ENCODE assay signal across 15 mouse cellular contexts in genomic region chr19:46399372-46399771, GRCm38 (mm10). TPM values are rescaled to one million over a fixed set of nuclear protein-coding genes. Genes with fewer than 3 reads are reported as not detected.
A peak's percentile ranks its signal among the peaks of the same experiment; 100 is the strongest.
DNase-seq lines count a peak whose midpoint lies in the region; ATAC-seq and TF ChIP-seq lines count a peak whose summit lies in the region.
"Had no signal": no experiment of that assay in that cellular context is flagged by ENCODE, and none has a peak within 500 bp of the region (broad histone marks: within the 10 kb centered on the region; RNA-seq: fewer than 3 reads in every experiment).

No protein-coding gene starts in this region.

- H3K36me3 ChIP-seq in heart, embryonic 10.5 days, result peaks cover 34% of the 10 kb centered on the region
- peaks cover under 1% of the 10 kb centered on the region; the same call in 1 of the 2 replicates for H3K36me3 ChIP-seq in heart, adult 2 months (ENCODE audit: control insufficient read depth, insufficient read depth, low read length)
- H3K36me3 ChIP-seq in kidney, adult 2 months (ENCODE audit: control insufficient read depth, insufficient read depth, low read length), result peaks cover 4% of the 10 kb centered on the region; the same call in 1 of the 2 replicates
- peaks cover 27% of the 10 kb centered on the region for H3K36me3 ChIP-seq in midbrain, embryonic 13.5 days
- peaks cover 41% of the 10 kb centered on the region for H3K36me3 ChIP-seq in midbrain, embryonic 10.5 days
- no peaks in the 10 kb centered on the region for H3K36me3 ChIP-seq in myocyte (ENCODE audit: control insufficient read depth, insufficient read depth)

- no peak overlapping the region; the same call in 1 of the 2 replicates for H3K4me2 ChIP-seq in midbrain, embryonic 13.5 days (replicated peaks)
- peak overlapping the region; percentile 13 for H3K4me2 ChIP-seq in myocyte (ENCODE audit: low read depth)

- no peak overlapping the region for H3K4me3 ChIP-seq in heart, embryonic 10.5 days
- H3K4me3 ChIP-seq in heart, adult 2 months, result no peak overlapping the region
- H3K4me3 ChIP-seq in kidney, adult 2 months (ENCODE audit: insufficient read depth, low read depth, low read length), result no peak overlapping the region
- H3K4me3 ChIP-seq in midbrain, embryonic 13.5 days (replicated peaks), result no peak overlapping the region
- H3K4me3 ChIP-seq in midbrain, embryonic 10.5 days, result no peak overlapping the region
- H3K4me3 ChIP-seq in myocyte, result no peak overlapping the region
- H3K4me3 ChIP-seq in layer of hippocampus, adult 2 months, result no peak overlapping the region

- H3ac ChIP-seq in myocyte (ENCODE audit: control insufficient read depth, insufficient read length), result no peak overlapping the region

- no peak overlapping the region for H3K9ac ChIP-seq in heart, adult 2 months (ENCODE audit: low read depth, low read length)
- H3K9ac ChIP-seq in midbrain, embryonic 13.5 days (replicated peaks), result 0 out of 2 replicates have a peak overlapping the region, but pooled peaks have one; percentile 21

- intact Hi-C loops in heart, adult 2 months (cut with DNase I), result loop anchor here (5.0 kb wide), 2 partner anchors 103 to 173 kb away; partner anchors contain the start of genes Arl3, Sfxn2 and Trim8

- TF ChIP-seq CTCF in heart, adult 2 months (IDR thresholded peaks at IDR 0.05), result no peak
- no peak for TF ChIP-seq CTCF in kidney, adult 2 months (conservative IDR thresholded peaks at IDR 0.05; ENCODE audit: insufficient read depth, insufficient read length, low read depth, low read length)
- no peak for TF ChIP-seq CTCF in layer of hippocampus, adult 2 months (conservative IDR thresholded peaks at IDR 0.05)

- no peaks in the 10 kb centered on the region for H3K9me3 ChIP-seq in heart, embryonic 10.5 days
- no peaks in the 10 kb centered on the region for H3K9me3 ChIP-seq in midbrain, embryonic 13.5 days
- H3K9me3 ChIP-seq in midbrain, embryonic 10.5 days (replicated peaks), result no peaks in the 10 kb centered on the region

- 83% methylated on average over 6 of the region's 6 CpGs for WGBS in heart, embryonic 10.5 days
- WGBS in heart, adult 2 months, result 75% methylated on average over 6 of the region's 6 CpGs
- 65% methylated on average over 6 of the region's 6 CpGs for WGBS in kidney, adult 2 months
- WGBS in midbrain, embryonic 13.5 days, result 74% methylated on average over 6 of the region's 6 CpGs
- WGBS in midbrain, embryonic 10.5 days, result 89% methylated on average over 6 of the region's 6 CpGs

- H3K27me3 ChIP-seq in heart, embryonic 10.5 days (ENCODE audit: insufficient read depth, poor library complexity, severe bottlenecking), result no peaks in the 10 kb centered on the region
- no peaks in the 10 kb centered on the region for H3K27me3 ChIP-seq in heart, adult 2 months (ENCODE audit: control insufficient read depth, insufficient read depth, low read length)
- no peaks in the 10 kb centered on the region for H3K27me3 ChIP-seq in kidney, adult 2 months (replicated peaks; ENCODE audit: control insufficient read depth, insufficient read depth, low read length)
- no peaks in the 10 kb centered on the region for H3K27me3 ChIP-seq in midbrain, embryonic 13.5 days
- H3K27me3 ChIP-seq in midbrain, embryonic 10.5 days (ENCODE audit: low read depth, poor library complexity, severe bottlenecking), result no peaks in the 10 kb centered on the region
- no peaks in the 10 kb centered on the region for H3K27me3 ChIP-seq in myocyte (ENCODE audit: control insufficient read depth, insufficient read depth, insufficient read length)

- TF ChIP-seq POLR2A in heart, adult 2 months (IDR thresholded peaks at IDR 0.05; ENCODE audit: insufficient read depth, low read depth, low read length), result no peak
- TF ChIP-seq POLR2A in kidney, adult 2 months (IDR thresholded peaks at IDR 0.05; ENCODE audit: low read depth, low read length), result no peak
- TF ChIP-seq POLR2A in myocyte (IDR thresholded peaks at IDR 0.05; ENCODE audit: insufficient read length, low read depth), result no peak

- peaks cover 3% of the 10 kb centered on the region for H3K79me2 ChIP-seq in heart, adult 2 months (replicated peaks; ENCODE audit: control insufficient read depth, insufficient read depth, low read length)
- peaks cover 40% of the 10 kb centered on the region for H3K79me2 ChIP-seq in myocyte (ENCODE audit: control insufficient read depth, insufficient read depth)

- H3K27ac ChIP-seq in heart, embryonic 10.5 days, result peak overlapping the region; percentile 13; the same call in 1 of the 2 replicates
- no peak overlapping the region for H3K27ac ChIP-seq in heart, adult 2 months
- peak overlapping the region; percentile 26; the same call in 1 of the 2 replicates for H3K27ac ChIP-seq in kidney, adult 2 months (ENCODE audit: insufficient read depth, low read depth, low read length)
- H3K27ac ChIP-seq in midbrain, embryonic 13.5 days, result no peak overlapping the region
- no peak overlapping the region for H3K27ac ChIP-seq in midbrain, embryonic 10.5 days (replicated peaks)
- no peak overlapping the region for H3K27ac ChIP-seq in layer of hippocampus, adult 2 months

- H3K4me1 ChIP-seq in heart, embryonic 10.5 days, result peaks cover 53% of the 10 kb centered on the region
- peaks cover 6% of the 10 kb centered on the region for H3K4me1 ChIP-seq in heart, adult 2 months (ENCODE audit: control insufficient read depth, insufficient read depth, low read length)
- H3K4me1 ChIP-seq in kidney, adult 2 months (ENCODE audit: control insufficient read depth, insufficient read depth, low read length), result peaks cover 30% of the 10 kb centered on the region; the same call in 1 of the 2 replicates
- H3K4me1 ChIP-seq in midbrain, embryonic 13.5 days (replicated peaks), result peaks cover 39% of the 10 kb centered on the region
- peaks cover 42% of the 10 kb centered on the region for H3K4me1 ChIP-seq in midbrain, embryonic 10.5 days

- no peak for DNase-seq in heart, embryonic 10.5 days (ENCODE audit: low spot score)
- DNase-seq in heart, adult 2 months, result no peak
- DNase-seq in kidney, adult 2 months, result peak; percentile 63
- DNase-seq in kidney, postnatal 14 days, result no peak
- DNase-seq in midbrain, embryonic 10.5 days (ENCODE audit: low spot score), result no peak
- no peak for DNase-seq in layer of hippocampus, adult 2 months (ENCODE audit: low spot score in 2 of 2)
- DNase-seq: adrenal gland, postnatal 10 days; B cell, adult 2 months; cerebellum, adult 9-11 months; gastrocnemius, postnatal 25 days; left cerebral cortex, postnatal 4 days; thymus, adult 18-20 months had no signal

- TF ChIP-seq EP300 in heart, adult 2 months (IDR thresholded peaks at IDR 0.05; ENCODE audit: insufficient read depth, low read depth, low read length), result no peak

- no peak for ATAC-seq in midbrain, embryonic 13.5 days
- ATAC-seq: midbrain, embryonic 16.5 days had no signal

TF ChIP-seq in myocyte, 11 proteins besides CTCF, POLR2A, EP300 and RAD21 (continues in another document):
- TF ChIP-seq TCF3 (IDR thresholded peaks at IDR 0.05; ENCODE audit: insufficient read length, low read depth) (no peak), CEBPB (IDR thresholded peaks at IDR 0.05; ENCODE audit: insufficient read depth, poor library complexity, severe bottlenecking) (no peak), POLR2AphosphoS2 (IDR thresholded peaks at IDR 0.05; ENCODE audit: insufficient read length, low read depth) (no peak), USF1 (IDR thresholded peaks at IDR 0.05; ENCODE audit: low read depth) (no peak), REST (IDR thresholded peaks at IDR 0.05; ENCODE audit: insufficient read depth, insufficient read length) (no peak), SRF (IDR thresholded peaks at IDR 0.05; ENCODE audit: control insufficient read depth, insufficient read length, low read depth) (no peak), MYOG (IDR thresholded peaks at IDR 0.05; ENCODE audit: control insufficient read depth in 1 of 3, insufficient read depth in 1 of 3, insufficient read length in 2 of 3, low read depth in 2 of 3) (no peak)

RNA-seq across cellular contexts. Expression of gene Sufu, which starts 2.7 kb away (rescaled TPM):
- polyA plus RNA-seq in heart, embryonic 10.5 days (2016; fragmentation: Nextera tagmentation; extraction: Ambion mirVana), result 30.9 and 32.8 TPM in 2 replicates
- total RNA-seq in heart, adult 2 months (2021), result 10 to 100 TPM; 10.6 to 11.0 TPM
- 8.7 and 9.0 TPM in 2 replicates for polyA plus RNA-seq in heart, adult 2 months (2012; rRNA removed)
- 38.2 and 39.7 TPM in 2 replicates for polyA plus RNA-seq in kidney, adult 2 months (2012; rRNA removed)
- polyA plus RNA-seq in midbrain, embryonic 13.5 days (2015; fragmentation: Nextera tagmentation; extraction: Ambion mirVana), result 27.7 and 28.6 TPM in 2 replicates
- 50.2 and 53.6 TPM in 2 replicates for polyA plus RNA-seq in midbrain, embryonic 10.5 days (2016; fragmentation: Nextera tagmentation; extraction: Ambion mirVana)
- polyA plus RNA-seq in myocyte (2012; fragmentation: generic; extraction: Trizol), result 16.6 TPM
- 10 to 100 TPM; 20.3 to 23.2 TPM for total RNA-seq in layer of hippocampus, adult 2 months (2021)

RNA-seq across cellular contexts. Expression of gene Actr1a, which starts 3.8 kb away (rescaled TPM):
- polyA plus RNA-seq in heart, embryonic 10.5 days (2016; fragmentation: Nextera tagmentation; extraction: Ambion mirVana), result 124 and 137 TPM in 2 replicates
- total RNA-seq in heart, adult 2 months (2021), result 10 to 100 TPM; 82.1 to 90.5 TPM
- polyA plus RNA-seq in heart, adult 2 months (2012; rRNA removed), result 73.3 and 104 TPM in 2 replicates
- polyA plus RNA-seq in kidney, adult 2 months (2012; rRNA removed), result 73.8 and 80.4 TPM in 2 replicates
- polyA plus RNA-seq in midbrain, embryonic 13.5 days (2015; fragmentation: Nextera tagmentation; extraction: Ambion mirVana), result 331 and 333 TPM in 2 replicates
- polyA plus RNA-seq in midbrain, embryonic 10.5 days (2016; fragmentation: Nextera tagmentation; extraction: Ambion mirVana), result 188 and 224 TPM in 2 replicates
- 117 TPM for polyA plus RNA-seq in myocyte (2012; fragmentation: generic; extraction: Trizol)
- 100 to 1,000 TPM; 179 to 184 TPM for total RNA-seq in layer of hippocampus, adult 2 months (2021)

RNA-seq across cellular contexts. Expression of gene 2310034G01Rik, which starts 49.3 kb away (rescaled TPM):
- 0.51 and 0.84 TPM in 2 replicates for polyA plus RNA-seq in heart, embryonic 10.5 days (2016; fragmentation: Nextera tagmentation; extraction: Ambion mirVana)
- total RNA-seq in heart, adult 2 months (2021), result under 1 TPM; 0.34 to 0.43 TPM
- 0.66 and 0.73 TPM in 2 replicates for polyA plus RNA-seq in heart, adult 2 months (2012; rRNA removed)
- 1.5 and 1.6 TPM in 2 replicates for polyA plus RNA-seq in kidney, adult 2 months (2012; rRNA removed)
- 1.7 TPM in 2 replicates for polyA plus RNA-seq in midbrain, embryonic 13.5 days (2015; fragmentation: Nextera tagmentation; extraction: Ambion mirVana)
- 0.96 and 1.4 TPM in 2 replicates for polyA plus RNA-seq in midbrain, embryonic 10.5 days (2016; fragmentation: Nextera tagmentation; extraction: Ambion mirVana)
- 1.2 TPM for polyA plus RNA-seq in myocyte (2012; fragmentation: generic; extraction: Trizol)
- 1 to 10 TPM; 1.0 to 1.3 TPM for total RNA-seq in layer of hippocampus, adult 2 months (2021)

RNA-seq across cellular contexts. Expression of gene Mfsd13a, which starts 58.5 kb away (rescaled TPM):
- 5.5 and 9.0 TPM in 2 replicates for polyA plus RNA-seq in heart, embryonic 10.5 days (2016; fragmentation: Nextera tagmentation; extraction: Ambion mirVana)
- total RNA-seq in heart, adult 2 months (2021), result 1 to 10 TPM; 2.6 to 3.1 TPM
- polyA plus RNA-seq in heart, adult 2 months (2012; rRNA removed), result 3.2 and 4.5 TPM in 2 replicates
- 34.7 and 43.8 TPM in 2 replicates for polyA plus RNA-seq in kidney, adult 2 months (2012; rRNA removed)
- polyA plus RNA-seq in midbrain, embryonic 13.5 days (2015; fragmentation: Nextera tagmentation; extraction: Ambion mirVana), result 7.8 and 9.2 TPM in 2 replicates
- 9.1 and 10.1 TPM in 2 replicates for polyA plus RNA-seq in midbrain, embryonic 10.5 days (2016; fragmentation: Nextera tagmentation; extraction: Ambion mirVana)
- polyA plus RNA-seq in myocyte (2012; fragmentation: generic; extraction: Trizol), result 1.9 TPM
- 10 to 100 TPM; 30.2 to 30.5 TPM for total RNA-seq in layer of hippocampus, adult 2 months (2021)

Comparison
In these comparisons a context has a peak if more than half of its experiments do, and no peak if none do; other contexts are left out.
1. H3K27ac ChIP-seq: peak in heart, embryonic 10.5 days (single experiment) and kidney, adult 2 months (single experiment); none in heart, adult 2 months (single experiment), midbrain, embryonic 13.5 days (single experiment), midbrain, embryonic 10.5 days (single experiment) and layer of hippocampus, adult 2 months (single experiment).